ENCODE assay signal across 20 mouse cellular contexts in genomic region chr1:51277879-51278567, GRCm38 (mm10).
"Had no signal": no experiment of that assay in that cellular context is flagged by ENCODE, and none has a peak within 500 bp of the region (broad histone marks: within the 10 kb centered on the region; RNA-seq: fewer than 3 reads in every experiment).

No protein-coding gene starts in this region.

- ATAC-seq: intestine, postnatal 0 days; midbrain, embryonic 13.5 days; midbrain, embryonic 16.5 days had no signal

- H3K4me1 ChIP-seq: liver, embryonic 13.5 days; stomach, embryonic 15.5 days had no signal

- H3K36me3 ChIP-seq: limb, embryonic 10.5 days; limb, embryonic 13.5 days; liver, embryonic 13.5 days; midbrain, embryonic 10.5 days; midbrain, embryonic 13.5 days; neural tube, embryonic 13.5 days; stomach, embryonic 15.5 days had no signal

- H3K27me3 ChIP-seq: limb, embryonic 13.5 days; liver, embryonic 13.5 days; megakaryocyte, embryonic 14.5 days; midbrain, embryonic 13.5 days; neural tube, embryonic 13.5 days; stomach, embryonic 15.5 days had no signal

- H3K9me3 ChIP-seq: limb, embryonic 10.5 days; limb, embryonic 13.5 days; liver, embryonic 13.5 days; megakaryocyte, embryonic 14.5 days; midbrain, embryonic 10.5 days; midbrain, embryonic 13.5 days; neural tube, embryonic 13.5 days; stomach, embryonic 15.5 days had no signal

- H3K4me3 ChIP-seq: layer of hippocampus, adult 2 months; limb, embryonic 10.5 days; limb, embryonic 13.5 days; liver, embryonic 13.5 days; megakaryocyte, embryonic 14.5 days; midbrain, embryonic 10.5 days; midbrain, embryonic 13.5 days; myocyte; neural tube, embryonic 13.5 days; stomach, embryonic 15.5 days had no signal

- H3K9ac ChIP-seq: limb, embryonic 13.5 days; liver, embryonic 13.5 days; midbrain, embryonic 13.5 days; neural tube, embryonic 13.5 days; stomach, embryonic 15.5 days had no signal

- H3K4me2 ChIP-seq: limb, embryonic 13.5 days; liver, embryonic 13.5 days; midbrain, embryonic 13.5 days; neural tube, embryonic 13.5 days; stomach, embryonic 15.5 days had no signal

- H3K27ac ChIP-seq: kidney, postnatal 0 days; layer of hippocampus, adult 2 months; limb, embryonic 10.5 days; limb, embryonic 13.5 days; liver, embryonic 13.5 days; midbrain, embryonic 10.5 days; midbrain, embryonic 13.5 days; neural tube, embryonic 13.5 days; stomach, embryonic 15.5 days had no signal

- DNase-seq: kidney, adult 2 months; kidney, postnatal 25 days; layer of hippocampus, adult 9-11 months; liver, embryonic 13.5 days; retina, postnatal 1 day; right cerebral cortex, postnatal 25 days; spleen, adult 18-20 months; thymus, postnatal 25 days had no signal
